Mouse (Mus musculus) 3T3-L1 (cell line): ENCODE results near the gene Olfr484.
"Not testable (repeated sequence)": the region's sequence is repeated elsewhere in the genome, so short reads cannot be mapped to it uniquely, and the experiment has no call there.

ENCODE experiments used
- DNase-seq: peaks from one replicate; pipeline ENCODE4 v3.0.0-alpha.2; 2015; ENCODE audit warnings: low read depth, low spot score

Gene Olfr484

DNA sequence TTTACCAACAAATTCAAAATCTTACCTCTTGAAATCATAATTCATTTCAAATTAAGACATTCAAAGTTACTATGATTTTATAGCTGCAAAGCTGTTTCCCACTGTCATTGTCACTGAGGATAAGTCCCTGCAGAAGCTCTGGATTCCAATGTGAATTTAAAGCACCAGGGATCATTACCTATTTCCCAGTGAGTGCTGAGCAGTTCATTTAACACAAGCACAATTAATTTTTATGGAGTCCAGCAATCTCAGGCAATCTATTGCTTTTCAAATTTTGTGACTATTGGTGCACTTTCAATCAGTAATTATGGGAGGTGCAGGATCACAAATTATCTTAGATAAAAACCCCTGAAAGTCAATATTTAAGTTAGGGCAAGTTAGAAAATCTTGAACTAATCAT lies at the start of gene Olfr484:
Gene Olfr484, minus strand, starts transcription at position 101 of the 400 bp plus-strand sequence.
- no peak for DNase-seq

- not testable (repeated sequence) for DNase-seq
Measured at GRCm38 (mm10) chr7:108172642-108173041, 45.4 kb upstream of the Olfr484 start, which contains the start of gene Olfr486. Gene Olfr486, minus strand, starts transcription at chr7:108172742.

DNA sequence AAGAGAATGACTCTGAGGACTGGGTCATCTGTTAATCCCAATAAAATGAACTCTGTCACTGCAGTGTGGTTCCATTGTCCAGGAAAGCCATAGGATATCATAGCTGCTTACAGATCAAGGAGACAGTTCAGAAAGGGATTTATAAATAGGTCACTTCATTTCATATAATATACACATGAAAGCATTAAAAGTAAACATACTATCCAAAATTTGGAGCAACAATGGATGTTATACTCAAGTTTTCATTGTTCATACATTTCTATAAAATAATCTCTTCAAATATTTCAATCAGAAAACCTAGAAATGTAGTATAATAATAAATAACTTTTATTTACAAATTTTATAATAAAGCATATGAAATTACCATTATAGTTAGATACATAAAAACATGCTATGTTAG lies 32.5 kb upstream of the Olfr484 start, which contains the start of gene Olfr485:
Gene Olfr485, minus strand, starts transcription at position 101 of the 400 bp plus-strand sequence.
- DNase-seq: no peak

- DNase-seq: no peak
Measured at GRCm38 (mm10) chr7:108121416-108121815, 5.8 kb downstream of the Olfr484 start.

- DNase-seq: no peak
Measured at GRCm38 (mm10) chr7:108120681-108121080, 6.6 kb downstream of the Olfr484 start.

GRCm38 (mm10) chr7:108100549-108100948 lies 26.7 kb downstream of the Olfr484 start, which contains the start of gene Olfr483:
Gene Olfr483, plus strand, starts transcription at chr7:108100849.
- DNase-seq: no peak

DNA sequence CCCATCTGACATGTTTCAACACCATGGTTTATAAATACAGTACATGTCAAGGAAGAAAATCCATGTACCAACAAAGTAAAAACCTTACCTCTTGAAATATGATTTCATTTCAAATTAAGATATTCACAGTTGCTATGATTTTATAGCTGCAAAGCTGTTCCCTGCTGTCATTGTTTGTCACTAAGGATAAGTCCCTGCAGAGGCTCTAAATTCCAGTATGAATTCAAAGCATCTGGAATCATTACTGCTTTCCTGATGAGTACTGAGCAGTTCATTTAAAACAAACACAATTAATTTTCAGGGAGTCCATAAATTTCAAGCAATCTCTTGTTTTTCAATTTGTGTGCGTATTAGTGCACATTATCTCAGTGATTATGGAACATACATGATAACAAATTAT lies 29.8 kb downstream of the Olfr484 start, which contains the start of gene Olfr482:
Gene Olfr482, minus strand, starts transcription at position 101 of the 400 bp plus-strand sequence.
- no peak for DNase-seq

- no peak for DNase-seq
Measured at GRCm38 (mm10) chr7:108079555-108079954, 47.7 kb downstream of the Olfr484 start, which contains the start of gene Olfr481. Gene Olfr481, plus strand, starts transcription at chr7:108079855.
